Mouse (Mus musculus) ZHBTc4 (cell line): ENCODE data around the gene Borcs6.
"Not testable (repeated sequence)": the region's sequence is repeated elsewhere in the genome, so short reads cannot be mapped to it uniquely, and the experiment has no call there.

Source experiments
- DNase-seq: peaks from one replicate; pipeline ENCODE4 v3.0.0-alpha.2; 2011; ENCODE audit warnings: low read depth, low spot score

Borcs6 gene

GRCm38 (mm10) chr11:69059357-69059974 lies at the start of gene Borcs6:
Gene Borcs6 (plus strand): TSS chr11:69059717.
- peak; percentile 99 for DNase-seq

GRCm38 (mm10) chr11:69010400-69011323 lies 48.9 kb upstream of the Borcs6 start:
- DNase-seq: peak; percentile 21

- DNase-seq: not testable (repeated sequence)
Measured at GRCm38 (mm10) chr11:69011445-69011844, 48.1 kb upstream of the Borcs6 start.

- DNase-seq: peak; percentile 95
Measured at GRCm38 (mm10) chr11:69012071-69012601, 47.4 kb upstream of the Borcs6 start.

DNA sequence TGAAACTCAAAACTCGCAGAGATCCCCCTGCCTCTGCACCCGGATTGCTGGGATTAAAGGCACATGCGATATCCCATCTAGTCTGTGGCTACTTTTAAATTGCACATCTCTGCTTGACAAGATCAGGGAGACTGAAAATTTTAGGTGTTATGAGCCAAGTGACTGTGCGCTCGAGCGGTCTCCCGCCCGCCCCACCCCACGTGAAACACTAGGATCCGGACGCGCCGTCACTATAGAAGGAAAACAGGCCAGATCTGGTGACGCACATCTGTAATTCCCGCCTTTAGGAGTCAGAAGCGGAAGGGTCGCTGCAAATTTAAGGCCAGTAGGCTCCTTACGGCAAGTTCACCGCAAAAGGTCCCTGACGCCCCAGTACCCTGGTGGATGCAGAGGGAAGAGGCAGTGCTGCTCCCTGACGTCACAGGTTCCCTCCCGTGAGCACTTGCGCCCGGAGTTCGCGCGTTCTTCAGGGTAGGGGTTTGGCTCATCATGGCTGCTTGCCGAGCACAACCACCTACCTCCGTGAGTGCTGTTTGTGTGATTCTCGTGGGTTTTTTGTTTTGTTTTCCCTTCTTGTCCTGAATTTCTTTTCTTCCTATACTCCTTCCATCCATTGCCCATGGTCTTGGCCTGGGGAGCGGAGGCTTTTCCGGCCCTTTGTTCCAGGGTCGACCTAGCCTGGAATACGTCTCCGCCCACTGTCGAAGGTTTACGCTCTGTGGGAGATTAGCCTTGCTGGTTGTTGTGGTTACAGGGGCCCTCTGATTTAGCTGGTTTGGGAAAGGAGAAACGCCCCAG lies 43.7 kb upstream of the Borcs6 start, which contains the start of gene Ctc1:
Gene Ctc1, plus strand, starts transcription at position 268 of the 798 bp plus-strand sequence.
- DNase-seq: peak; percentile 98

- DNase-seq: peak; percentile 19
Measured at GRCm38 (mm10) chr11:69016755-69017154, 42.8 kb upstream of the Borcs6 start.

- DNase-seq: no peak
Measured at GRCm38 (mm10) chr11:69020691-69021090, 38.8 kb upstream of the Borcs6 start.

DNA sequence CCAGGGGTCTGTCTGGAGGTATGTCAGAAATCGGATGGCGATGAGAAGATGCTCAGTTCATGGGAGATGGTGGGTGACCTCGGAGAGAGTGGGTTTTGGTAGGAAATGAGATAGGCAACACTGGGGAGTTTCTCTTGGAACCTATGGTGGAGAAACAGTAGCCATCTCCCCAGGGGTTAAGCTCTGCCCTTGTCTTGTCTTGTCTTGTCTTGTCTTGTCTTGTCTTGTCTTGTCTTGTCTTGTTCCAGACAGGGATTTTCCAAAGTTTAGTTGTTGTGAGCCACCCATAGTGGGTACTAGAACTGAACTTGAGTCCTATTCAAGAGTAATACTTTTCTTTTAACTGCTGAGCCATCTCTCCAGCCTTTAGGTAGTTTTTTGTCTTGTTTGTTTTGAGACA lies 33.0 kb upstream of the Borcs6 start:
- DNase-seq: no peak

DNA sequence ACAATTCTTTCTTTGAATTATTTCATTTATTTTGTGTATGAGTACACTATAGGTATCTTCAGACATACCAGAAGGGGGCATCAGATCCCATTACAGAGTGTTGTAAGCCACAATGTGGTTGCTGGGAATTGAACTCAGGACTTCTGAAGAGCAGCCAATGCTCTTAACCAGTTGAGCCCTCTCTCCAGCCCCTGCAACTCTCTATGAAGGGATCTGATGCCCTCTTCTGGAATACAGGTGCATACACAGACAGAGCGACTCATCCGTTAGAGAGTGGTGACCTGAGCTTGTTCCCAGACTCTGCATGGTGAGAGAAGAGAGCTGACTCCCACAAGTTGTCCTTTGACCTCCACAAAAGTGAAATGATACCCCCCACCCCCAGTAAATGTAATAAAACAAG lies 30.7 kb upstream of the Borcs6 start:
- DNase-seq: peak; percentile 86

- DNase-seq: no peak
Measured at GRCm38 (mm10) chr11:69033552-69033951, 26.0 kb upstream of the Borcs6 start.

- no peak for DNase-seq
Measured at GRCm38 (mm10) chr11:69034585-69034984, 24.9 kb upstream of the Borcs6 start.

DNA sequence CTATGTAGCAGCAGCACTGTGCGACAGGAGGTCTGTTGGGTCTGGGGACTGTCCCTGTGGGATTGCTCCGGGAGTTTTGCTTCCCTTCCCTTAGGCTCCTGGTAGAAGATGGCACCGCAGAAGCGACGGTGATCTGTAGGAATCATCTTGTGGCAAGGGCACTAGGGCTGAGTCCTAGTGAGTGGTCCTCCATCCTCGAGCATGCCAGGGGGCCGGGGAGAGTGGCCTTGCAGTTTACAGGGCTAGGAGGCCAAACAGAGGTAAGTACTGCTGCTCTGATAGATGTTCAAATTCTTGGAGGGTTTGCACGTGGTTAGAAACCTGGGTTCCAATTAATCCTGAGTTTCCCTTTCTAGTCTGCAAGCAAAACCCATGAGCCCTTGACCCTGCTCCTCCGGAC lies 24.1 kb upstream of the Borcs6 start:
- no peak for DNase-seq

DNA sequence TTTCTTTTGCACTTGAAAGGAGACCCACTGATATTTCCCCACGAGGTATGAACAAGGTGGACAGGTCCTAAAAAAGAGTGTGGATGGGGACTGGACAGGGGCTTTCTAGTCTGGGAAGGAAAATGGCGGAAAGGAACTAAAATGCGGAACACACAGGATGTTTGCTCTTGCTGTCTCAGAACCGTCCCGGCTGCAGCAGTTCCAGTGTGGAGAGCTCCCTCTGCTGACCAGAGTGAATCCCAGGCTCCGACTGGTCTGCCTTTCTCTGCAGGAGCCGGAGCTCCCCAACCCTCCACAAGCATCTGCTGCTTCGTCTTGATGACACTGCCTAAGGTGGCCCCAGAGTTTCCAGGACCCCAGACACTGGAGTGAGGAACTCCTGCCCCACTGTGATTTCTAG lies 23.7 kb upstream of the Borcs6 start:
- peak; percentile 95 for DNase-seq

DNA sequence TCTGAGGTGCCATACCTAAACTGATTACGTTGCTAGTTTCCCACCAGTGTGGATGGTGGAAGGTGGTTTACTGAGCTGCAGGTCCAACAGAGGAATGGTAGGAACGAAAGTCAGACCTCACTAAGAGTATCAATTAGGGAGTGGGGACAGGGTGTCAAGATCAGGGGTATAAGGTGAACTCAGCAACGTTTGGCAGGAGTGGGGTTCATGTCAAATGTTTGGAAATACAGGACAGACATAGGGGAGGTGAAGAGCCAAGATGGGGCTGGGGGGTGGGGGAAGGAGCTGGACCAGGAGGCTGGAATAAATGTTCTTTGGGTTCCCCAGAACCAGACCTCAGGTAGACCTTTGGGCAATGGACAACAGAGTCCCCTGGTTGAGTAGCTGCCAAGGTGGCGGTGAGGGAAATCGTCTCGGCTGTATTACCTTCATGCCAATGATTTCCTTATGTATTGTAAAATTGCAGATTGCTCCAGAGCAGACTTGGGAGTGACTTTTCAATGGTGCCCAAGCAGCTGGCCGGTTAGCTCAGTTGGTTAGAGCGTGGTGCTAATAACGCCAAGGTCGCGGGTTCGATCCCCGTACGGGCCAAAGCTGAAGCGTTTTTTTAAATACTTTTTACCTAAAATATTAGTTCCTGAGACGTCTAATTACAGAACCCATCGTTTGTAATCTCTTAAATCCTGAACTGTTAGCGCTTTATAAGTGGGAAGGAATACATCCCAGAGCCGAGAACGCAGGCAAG lies 22.9 kb upstream of the Borcs6 start:
- DNase-seq: peak; percentile 78

- peak; percentile 91 for DNase-seq
Measured at GRCm38 (mm10) chr11:69037231-69038061, 22.1 kb upstream of the Borcs6 start.

DNA sequence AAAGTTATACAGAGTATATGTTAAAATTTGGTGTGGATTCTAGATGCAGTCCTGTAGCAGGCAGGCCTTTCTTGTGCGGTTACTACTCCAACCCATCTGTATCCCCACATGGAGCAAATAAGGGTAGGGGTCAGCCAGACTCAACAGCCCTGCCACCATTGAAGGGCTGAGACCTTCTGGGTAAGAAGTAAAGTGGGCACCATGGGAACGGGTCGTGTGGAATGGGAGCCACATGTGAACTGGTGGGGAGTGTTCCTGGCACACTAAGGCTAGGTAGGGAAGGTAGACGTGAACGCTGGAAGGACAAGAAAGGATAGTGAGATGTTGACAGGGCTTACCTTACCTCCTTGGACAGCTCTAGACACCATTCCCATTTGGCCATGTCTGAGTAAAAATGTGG lies 21.3 kb upstream of the Borcs6 start:
- DNase-seq: no peak

GRCm38 (mm10) chr11:69045531-69046394 lies 13.8 kb upstream of the Borcs6 start, which contains the start of gene Aurkb:
Gene Aurkb (plus strand): TSS chr11:69045647.
- peak; percentile 94 for DNase-seq

DNA sequence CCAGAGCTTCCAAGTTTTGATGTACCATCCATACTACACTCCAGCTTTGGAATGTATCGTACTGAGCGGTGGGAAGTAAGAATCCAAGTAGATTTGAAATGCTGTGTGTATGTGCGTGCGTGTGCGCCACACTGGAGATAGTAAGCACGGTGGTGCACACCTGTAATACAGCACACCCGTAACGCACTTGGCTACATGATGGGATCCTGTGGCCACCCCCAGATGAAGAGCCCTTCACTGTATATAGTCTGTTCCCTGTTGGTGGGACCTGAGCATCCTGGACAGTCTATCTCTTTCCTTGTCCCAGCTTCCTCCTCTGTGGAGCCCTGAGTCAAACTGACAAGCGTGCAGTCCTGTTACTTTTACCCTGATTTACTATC lies 13.1 kb upstream of the Borcs6 start:
- no peak for DNase-seq

DNA sequence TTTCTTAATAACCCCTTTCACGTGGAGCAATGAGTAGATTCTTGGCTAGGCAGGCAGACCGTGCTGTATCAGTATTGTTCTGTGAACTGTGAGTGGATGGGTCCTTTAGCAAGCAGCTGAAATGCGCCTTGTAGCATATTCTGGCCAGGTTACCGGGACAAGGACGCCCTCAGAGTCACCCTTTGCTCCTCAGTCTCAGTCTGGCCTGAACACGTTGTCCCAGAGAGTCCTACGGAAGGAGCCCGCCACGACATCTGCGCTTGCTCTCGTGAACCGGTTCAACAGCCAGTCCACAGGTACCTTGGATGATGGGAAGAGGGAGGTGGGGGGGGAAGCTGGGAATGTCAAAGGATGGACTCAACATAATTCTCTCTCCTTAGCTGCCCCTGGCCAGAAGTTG lies 11.9 kb upstream of the Borcs6 start:
- no peak for DNase-seq
